Mouse (Mus musculus): ENCODE measurements around the gene Slc22a17.

- TF ChIP-seq TAL1 (IDR thresholded peaks at IDR 0.05; ENCODE audit: low read length) (no peak), GATA1 (IDR thresholded peaks at IDR 0.05; ENCODE audit: low read length) (no peak)
Measured at GRCm38 (mm10) chr14:54912886-54913285, at the start of gene Slc22a17.

Measured in erythroblast, embryonic 14.5 days (primary cell).